Mouse (Mus musculus): Measurements from ENCODE around the gene Krt42.

- TF ChIP-seq CTCF (IDR thresholded peaks at IDR 0.05; ENCODE audit: insufficient read depth, low read length) (no peak), POLR2A (IDR thresholded peaks at IDR 0.05; ENCODE audit: borderline replicate concordance, extremely low read depth, low read depth, low read length) (no peak)
Measured at GRCm38 (mm10) chr11:100255514-100255913, 14.2 kb downstream of the Krt42 start.

All from lung, adult 2 months (tissue).